Mouse (Mus musculus) brain, embryonic 14.5 days (tissue): Measurements from ENCODE around the gene Hexdc.

Source experiments
- CTCF ChIP-seq: fragments of 200-500 bp; IDR thresholded peaks from 2 replicates; pipeline ENCODE4 v1.5.1; 2012; ENCODE audit warnings: inconsistent platforms, mild to moderate bottlenecking, moderate library complexity, borderline replicate concordance; ENCODE audit not compliant: insufficient read depth, insufficient read length; ENCODE audit errors: extremely low read depth
- POLR2A ChIP-seq: fragments of 200-500 bp; IDR thresholded peaks from 2 replicates; pipeline ENCODE4 v1.6.1; 2012; ENCODE audit warnings: mild to moderate bottlenecking, inconsistent platforms, borderline replicate concordance; ENCODE audit not compliant: poor library complexity, insufficient read depth, insufficient read length, severe bottlenecking; ENCODE audit errors: extremely low read depth

DNA sequence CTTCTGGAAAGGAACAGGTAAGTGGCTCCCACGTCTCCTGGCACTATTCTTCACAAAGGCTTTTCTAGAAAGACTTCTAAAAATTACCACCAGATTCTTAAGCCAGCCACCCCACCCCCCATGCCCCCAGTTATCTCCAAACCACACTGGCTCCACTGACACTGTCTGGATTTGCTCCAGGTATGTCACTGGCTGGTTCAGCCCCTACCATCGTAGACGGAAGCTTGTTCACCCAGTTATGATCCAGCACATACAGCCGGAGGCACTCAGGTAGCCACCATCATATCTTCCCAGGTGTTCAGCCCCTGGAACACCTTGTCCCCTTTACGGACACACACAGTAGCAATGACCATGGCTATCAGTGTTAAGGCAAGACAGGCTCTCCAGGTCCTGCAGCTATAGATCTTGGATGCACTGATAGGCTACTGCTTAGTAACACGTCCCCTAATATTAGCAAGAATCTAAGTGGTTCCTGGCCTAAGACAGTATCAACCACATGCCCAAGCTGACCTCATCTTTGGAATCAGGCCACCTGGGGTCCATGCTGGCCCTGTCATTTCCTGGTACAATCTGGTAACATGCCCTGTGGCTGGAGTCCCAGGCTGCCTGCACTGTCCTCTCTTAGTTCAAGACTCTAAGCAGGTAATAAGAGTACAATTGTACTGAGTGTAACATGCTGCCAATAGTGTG, 17.2 kb downstream of the Hexdc start:
- TF ChIP-seq CTCF (no peak), POLR2A (no peak)
